Mouse (Mus musculus) ES-Bruce4 (cell line): ENCODE measurements around the gene Hivep3.

Source experiments
- CTCF ChIP-seq: IDR thresholded peaks from one replicate; pipeline ENCODE4 v1.8.1; 2011; ENCODE audit warnings: low read depth, low read length
- EP300 ChIP-seq: IDR thresholded peaks from 2 replicates; pipeline ENCODE4 v1.6.1; 2011; ENCODE audit warnings: low read depth, low read length; ENCODE audit not compliant: insufficient read depth

- TF ChIP-seq CTCF (no peak), EP300 (no peak)
Measured at GRCm38 (mm10) chr4:119812775-119813174, 79.2 kb downstream of the Hivep3 start.
